Mouse (Mus musculus): ENCODE measurements around the gene Antxr1.
A peak's percentile ranks its signal among the peaks of the same experiment; 100 is the strongest.

Antxr1 gene

DNA sequence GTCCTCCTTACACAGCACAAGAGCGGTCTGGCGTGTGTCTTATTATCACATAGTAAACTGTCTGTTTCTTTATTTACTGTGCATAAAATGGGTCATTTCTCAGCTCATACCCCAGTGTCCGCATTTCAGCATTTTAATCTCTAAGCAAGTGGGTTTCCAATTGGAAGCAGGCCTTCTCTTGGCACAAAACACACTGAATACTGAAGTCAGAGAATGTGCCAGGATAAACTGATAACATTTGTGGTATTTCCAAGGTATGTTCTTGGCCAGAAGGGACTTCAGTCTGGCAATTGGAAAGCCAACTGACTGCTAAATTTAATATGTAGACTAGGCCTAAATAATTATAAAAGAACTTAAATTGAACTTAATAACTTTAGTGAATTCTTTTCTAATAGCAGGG, 84.9 kb downstream of the Antxr1 start:
- no peak for DNase-seq (ENCODE audit: low read depth, low spot score)

DNA sequence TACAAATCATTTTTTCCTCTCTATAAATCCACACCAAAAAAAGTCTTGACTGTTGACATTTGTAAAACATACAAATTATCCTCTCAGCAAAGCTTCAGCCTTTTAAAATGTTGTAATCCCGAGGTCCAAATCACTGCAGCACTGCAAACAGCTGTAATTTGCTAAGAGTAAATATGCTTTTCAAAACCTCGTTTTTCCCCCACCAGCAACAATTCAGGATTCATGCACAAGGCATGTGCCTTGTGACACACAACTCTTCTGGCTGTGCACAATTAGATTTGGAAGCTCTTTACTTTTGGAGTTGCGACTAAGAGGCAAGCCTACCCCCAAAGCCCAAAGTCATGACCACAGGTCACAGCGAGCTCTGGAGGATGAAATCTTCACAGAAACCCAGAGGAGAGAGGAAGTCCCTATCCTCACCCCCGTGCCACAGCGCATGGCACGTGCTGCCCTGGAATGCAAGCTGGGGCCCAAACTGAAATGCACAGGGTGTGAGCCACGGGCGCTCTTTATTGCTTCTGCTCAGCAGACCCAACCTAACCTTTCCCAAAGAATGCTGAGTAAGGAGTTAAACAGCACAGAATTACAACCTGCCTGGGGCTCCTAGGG, 87.3 kb downstream of the Antxr1 start:
- no peak for DNase-seq (ENCODE audit: low read depth, low spot score)

DNA sequence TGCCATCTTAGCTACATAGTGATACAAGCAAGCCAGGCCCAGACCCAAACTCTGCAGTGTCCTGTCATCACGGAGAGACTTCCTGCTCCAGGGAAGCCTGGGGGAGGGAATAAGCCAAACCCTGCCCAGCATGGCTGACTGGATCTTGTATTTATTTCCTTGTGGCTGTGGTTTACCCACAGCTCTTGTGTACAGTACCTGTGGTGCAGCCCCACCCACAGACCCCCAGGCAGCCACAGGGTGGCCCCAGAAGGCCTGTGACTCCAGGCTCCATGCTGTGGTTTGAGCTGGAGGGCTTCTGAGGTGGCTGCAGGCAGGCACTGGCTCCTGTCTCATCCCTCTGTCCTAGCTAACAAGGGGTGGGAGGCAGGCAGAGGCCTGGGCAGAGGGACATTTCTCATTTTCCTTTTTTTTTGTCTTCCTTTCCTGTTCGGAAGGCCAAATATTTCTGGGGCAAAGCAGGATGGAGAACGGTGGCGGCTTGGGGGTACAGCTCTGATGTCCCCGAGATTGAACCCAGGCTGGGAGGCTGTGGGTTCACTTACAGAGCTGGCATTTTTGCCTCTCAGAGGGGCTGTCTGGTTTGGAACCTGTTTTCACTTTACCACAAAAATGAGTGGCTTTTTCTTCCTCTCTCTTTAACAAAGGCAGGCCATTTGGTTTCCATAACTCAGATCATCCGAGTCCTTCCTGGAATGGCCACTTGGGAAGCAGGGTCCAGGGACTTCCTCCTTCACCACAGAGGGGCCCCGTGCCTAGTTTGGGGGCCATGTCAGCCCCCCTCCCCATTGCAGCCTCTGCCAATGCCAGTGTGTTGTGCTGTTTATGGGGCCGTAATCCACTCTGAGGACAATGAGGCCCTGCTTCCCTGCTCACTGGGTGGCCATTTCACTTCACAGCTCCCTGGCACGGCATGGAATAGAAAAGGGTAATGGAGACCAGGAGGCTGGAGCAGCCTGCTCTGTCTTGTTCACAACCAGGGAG, 91.2 kb downstream of the Antxr1 start:
- no peak for DNase-seq (ENCODE audit: low read depth, low spot score)

DNA sequence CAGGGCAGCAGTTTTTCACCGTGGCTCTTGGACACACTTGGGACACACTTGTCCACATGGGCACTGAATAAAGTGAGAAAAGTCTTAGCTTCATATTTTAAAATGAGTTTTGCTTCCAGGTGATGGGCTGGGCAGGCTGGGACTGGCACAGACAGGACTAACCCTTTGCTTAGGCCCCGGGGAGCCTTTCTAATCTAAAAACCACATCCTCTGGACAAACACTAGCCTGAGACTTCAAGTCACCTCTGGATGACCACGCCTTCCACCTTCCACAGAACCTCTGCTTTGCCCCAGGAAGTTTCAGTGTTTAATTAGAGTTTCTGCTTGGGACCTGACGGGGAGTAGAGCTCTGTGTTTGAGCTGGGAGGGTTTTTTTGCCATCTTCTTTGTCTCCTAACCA, 98.4 kb downstream of the Antxr1 start:
- DNase-seq (ENCODE audit: low read depth, low spot score): no peak

DNA sequence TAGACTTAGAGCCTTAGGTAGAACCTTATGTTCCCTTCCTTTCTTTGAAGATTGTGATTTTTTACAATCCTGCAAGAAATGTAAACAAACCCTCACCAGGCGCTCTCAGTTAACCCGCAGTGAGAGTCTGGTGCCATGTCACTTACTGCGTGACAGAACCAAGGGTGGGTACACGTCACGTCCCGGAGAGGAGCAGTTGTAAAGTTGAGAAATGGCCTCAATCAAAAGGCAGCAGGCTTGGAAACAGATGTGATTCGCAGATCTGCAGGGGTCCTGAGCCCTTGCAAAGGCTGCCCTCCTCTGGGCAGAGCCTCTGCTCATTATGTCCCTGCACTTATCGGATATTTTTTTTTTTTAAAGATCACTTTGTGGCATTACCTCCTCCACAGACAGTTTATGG, 99.6 kb downstream of the Antxr1 start:
- DNase-seq (ENCODE audit: low read depth, low spot score): no peak

- no peak for DNase-seq (ENCODE audit: low read depth, low spot score)
Measured at GRCm38 (mm10) chr6:87233111-87233510, 102.5 kb downstream of the Antxr1 start.

GRCm38 (mm10) chr6:87230041-87230440, 105.6 kb downstream of the Antxr1 start:
- no peak for DNase-seq (ENCODE audit: low read depth, low spot score)

DNA sequence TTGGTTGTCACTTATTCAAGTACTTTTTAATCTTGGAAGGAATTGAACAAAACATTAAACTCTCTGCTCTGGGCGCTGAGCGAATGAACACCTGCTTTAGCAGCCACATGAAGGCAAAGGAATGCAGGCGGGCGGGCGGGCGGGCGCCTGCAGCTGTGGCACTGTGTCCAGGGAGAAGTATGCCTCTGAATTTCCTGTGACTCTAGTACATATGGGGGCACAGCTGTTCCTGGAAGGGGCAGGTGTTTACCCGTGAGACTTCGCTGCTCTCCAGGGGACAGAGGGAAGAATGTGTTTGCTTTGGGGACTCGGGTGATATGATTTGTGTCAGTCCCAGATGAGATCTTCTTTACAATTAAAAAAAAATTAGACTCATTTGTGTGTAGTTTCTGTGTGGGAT, 107.7 kb downstream of the Antxr1 start:
- no peak for DNase-seq (ENCODE audit: low read depth, low spot score)

DNA sequence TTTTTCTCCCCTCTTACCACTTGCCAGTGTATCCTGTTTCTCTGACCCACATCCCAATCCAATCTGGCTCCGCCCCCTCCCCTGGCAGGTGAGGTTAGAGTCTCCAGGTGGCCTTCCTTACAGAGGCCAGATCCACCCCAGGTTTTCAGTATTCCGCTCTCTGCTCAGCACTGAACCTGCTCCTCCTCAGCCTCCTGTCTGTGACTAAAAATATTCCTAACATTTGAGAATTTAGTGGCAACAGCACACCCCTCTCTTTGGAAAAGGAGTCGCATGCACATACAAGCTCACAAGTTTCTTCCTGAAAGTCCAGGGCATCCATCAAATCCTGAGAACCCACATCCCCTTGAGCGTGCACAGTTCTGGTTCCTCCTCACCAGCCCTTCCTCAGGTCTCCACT, 109.3 kb downstream of the Antxr1 start:
- no peak for DNase-seq (ENCODE audit: low read depth, low spot score)

GRCm38 (mm10) chr6:87225286-87225685, 110.3 kb downstream of the Antxr1 start:
- no peak for DNase-seq (ENCODE audit: low read depth, low spot score)

DNA sequence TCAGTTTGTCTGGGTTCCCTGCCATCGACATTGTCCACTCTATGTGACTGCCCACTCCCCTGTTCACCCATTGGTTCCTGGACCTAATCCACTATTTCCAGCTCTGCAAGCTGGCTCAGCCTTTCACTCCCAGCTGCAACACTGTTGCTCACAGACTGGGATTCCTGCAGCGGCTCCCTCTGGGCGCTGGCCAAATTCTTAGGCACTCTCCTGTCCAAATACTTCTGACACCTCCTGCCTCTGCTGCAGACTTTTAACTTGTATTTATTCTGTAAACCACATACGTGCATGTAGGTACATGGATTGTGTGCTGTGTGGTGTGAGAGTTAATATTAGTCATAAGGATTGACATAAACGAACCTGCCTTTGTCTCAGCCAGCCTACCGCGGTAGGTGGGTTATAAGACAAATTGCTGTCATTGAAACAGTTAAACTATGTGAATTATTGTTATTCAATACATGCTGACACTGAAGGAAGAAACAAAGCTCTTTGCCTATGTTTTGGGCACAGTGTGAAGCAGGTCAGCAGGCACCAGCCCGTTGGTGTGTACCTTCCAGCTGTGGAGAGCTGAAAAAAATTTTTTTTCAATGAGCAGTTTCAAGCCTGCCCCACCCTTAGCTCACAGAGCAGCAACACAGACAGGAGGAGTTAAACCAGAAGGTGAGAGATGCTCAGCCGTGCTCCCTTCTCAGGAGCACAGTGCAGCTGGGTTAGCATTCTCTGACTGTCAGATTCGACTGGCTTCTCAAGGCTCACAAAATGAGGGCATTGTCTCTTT, 112.6 kb downstream of the Antxr1 start:
- DNase-seq (ENCODE audit: low read depth, low spot score): no peak

- DNase-seq (ENCODE audit: low read depth, low spot score): no peak
Measured at GRCm38 (mm10) chr6:87219061-87219992, 116.3 kb downstream of the Antxr1 start.

GRCm38 (mm10) chr6:87216114-87216591, 119.5 kb downstream of the Antxr1 start:
- DNase-seq (ENCODE audit: low read depth, low spot score): no peak

DNA sequence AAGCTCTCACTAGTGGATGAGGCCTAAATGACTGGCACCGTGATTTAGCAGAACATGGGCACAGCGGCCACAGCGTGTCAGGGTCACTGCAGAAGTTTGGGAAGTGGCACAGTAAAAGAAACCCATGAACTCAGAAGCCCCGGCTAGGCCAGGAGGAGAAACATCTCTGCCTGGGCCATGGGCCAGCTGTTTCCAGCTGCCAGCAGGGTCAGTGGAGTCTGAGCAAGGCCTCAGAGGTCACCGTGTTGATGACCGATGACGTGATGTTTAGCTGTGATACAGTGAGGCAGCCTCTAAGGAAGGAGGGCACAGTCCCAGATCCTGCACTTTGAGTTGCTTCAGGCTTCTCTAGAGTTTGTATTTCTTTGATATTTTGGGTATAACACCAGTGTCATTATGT, 122.4 kb downstream of the Antxr1 start:
- peak; percentile 37 for DNase-seq (ENCODE audit: low read depth, low spot score)

DNA sequence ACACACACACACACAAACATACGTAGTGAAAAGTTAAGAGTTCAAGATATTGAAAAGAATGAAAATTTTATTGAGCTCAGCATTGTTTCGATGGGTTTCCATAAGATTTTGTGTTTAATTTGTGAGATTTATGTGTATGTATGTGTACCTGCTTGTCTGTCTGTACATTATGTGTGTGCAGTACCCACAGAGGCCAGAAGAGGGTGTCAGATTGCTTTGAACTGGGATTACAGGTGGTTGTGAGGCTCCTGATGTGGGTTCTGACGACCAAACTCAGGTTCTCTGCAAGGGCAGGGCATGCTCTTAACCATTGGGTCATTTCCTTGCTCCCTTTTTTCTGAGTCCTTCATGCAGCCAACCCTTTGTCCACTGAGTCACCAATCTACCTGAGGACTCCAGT, 124.1 kb downstream of the Antxr1 start:
- no peak for DNase-seq (ENCODE audit: low read depth, low spot score)

DNA sequence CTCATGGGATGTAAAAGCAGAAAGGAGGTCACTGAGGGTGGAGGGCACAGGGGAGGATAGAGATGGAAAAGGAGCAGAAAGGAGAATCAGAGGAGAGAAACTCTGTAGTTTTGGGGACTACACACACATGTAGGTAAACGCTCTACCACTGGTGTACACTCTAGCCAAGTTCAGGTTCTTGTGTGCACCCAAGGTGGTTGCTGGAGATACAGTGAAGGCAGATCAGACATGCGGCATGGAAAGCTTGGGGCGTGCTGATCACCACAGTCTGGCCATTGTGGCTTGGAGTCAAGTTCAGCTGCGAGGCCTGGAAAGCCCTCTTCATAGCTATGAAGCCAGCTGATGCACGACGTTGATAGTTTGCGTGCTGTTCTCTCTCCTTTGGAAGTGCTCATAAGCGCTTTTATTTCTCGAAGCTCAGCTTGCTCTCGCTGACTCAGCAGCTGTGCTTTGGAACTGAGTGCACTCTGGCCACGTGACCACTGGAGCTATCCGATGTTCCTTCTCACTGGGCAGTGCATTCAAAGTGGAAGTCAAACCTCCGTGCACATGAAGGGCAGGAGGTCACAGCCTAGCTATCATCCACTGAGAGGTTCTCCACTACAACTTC, 128.1 kb downstream of the Antxr1 start:
- peak; percentile 35 for DNase-seq (ENCODE audit: low read depth, low spot score)

DNA sequence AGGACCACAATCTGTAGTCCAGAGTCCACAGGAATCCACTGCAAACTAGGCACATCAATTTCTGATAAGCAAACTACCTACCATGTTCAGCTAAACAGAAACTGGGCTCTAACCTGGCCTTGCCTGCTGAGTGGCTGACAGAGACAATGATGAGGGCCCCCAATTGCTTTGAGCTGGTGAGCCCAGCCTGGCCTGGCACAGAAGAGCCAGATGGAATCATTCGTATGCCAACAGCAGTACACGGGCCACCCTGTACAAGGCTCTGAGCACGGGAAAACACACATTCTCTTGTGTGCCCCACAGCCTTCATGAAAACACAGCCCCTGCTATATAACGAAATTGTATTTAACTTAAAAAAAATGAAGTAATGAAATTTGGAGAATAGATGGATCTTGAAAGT, 128.8 kb downstream of the Antxr1 start:
- DNase-seq (ENCODE audit: low read depth, low spot score): no peak

- no peak for DNase-seq (ENCODE audit: low read depth, low spot score)
Measured at GRCm38 (mm10) chr6:87203467-87203866, 132.2 kb downstream of the Antxr1 start.

GRCm38 (mm10) chr6:87203065-87203464, 132.6 kb downstream of the Antxr1 start:
- DNase-seq (ENCODE audit: low read depth, low spot score): no peak

DNA sequence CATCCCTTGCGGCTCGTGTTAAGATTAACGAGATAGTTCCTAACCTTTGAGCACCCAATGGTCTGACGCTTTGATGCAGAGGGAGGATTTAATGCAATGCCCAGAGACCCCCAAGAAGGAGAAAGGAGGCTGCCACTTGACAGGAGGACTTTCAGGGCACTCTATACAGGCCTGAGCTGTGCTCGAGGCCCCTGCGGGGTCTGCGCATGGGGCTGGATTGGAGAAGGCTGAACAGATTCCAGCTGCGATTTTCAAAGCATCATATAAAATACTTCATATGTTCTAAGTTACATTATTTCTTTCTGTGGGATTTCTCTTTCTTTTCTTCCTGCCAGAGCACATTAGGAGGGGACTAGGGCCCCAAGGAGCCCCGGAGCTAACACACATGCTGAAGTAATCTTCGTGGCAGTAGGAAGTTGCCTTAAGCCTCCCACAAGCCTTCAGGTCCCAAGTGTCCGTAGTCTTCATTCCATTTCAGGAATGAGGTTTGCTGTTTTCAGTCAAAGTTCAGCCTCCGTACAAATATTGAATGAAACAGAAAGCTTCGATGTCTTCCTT, 133.5 kb downstream of the Antxr1 start:
- no peak for DNase-seq (ENCODE audit: low read depth, low spot score)
